ENCODE assay signal across 9 mouse cellular contexts in the genomic region with DNA sequence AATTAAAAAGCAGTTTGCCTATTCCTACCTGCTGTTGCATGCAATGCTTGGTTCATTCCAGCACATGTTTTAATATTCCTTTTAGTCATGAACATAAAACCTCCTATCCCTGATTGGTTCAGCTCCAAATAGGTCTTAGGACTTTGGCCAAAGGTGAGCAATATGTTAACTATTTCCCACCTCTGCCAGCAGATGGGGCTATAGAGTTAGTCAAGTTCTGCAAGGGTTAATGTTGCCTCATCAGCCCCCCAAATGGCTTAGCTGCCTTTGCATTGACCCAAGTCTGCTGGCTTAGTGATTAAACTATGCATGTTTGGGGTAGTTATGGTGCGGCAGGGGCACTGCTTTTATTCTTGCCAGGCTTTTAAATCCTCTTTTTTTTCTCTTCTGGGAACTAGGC.
DNase-seq lines count a peak whose midpoint lies in the region; ATAC-seq lines count a peak whose summit lies in the region.
"Had no signal": no experiment of that assay in that cellular context is flagged by ENCODE, and none has a peak within 500 bp of the region (broad histone marks: within the 10 kb centered on the region; RNA-seq: fewer than 3 reads in every experiment).

No protein-coding gene starts in this region.

- no peak for ATAC-seq in kidney, embryonic 14.5 days (ENCODE audit: low FRiP score, low TSS enrichment)
- ATAC-seq in activated CD4-positive, CD25-positive, alpha-beta regulatory T cell, adult 4 months = no peak

- H3K27me3 ChIP-seq in kidney, embryonic 14.5 days (ENCODE audit: control insufficient read depth, insufficient read depth, low read length) = no peaks in the 10 kb centered on the region
- H3K27me3 ChIP-seq: embryonic facial prominence, embryonic 15.5 days had no signal

- no peaks in the 10 kb centered on the region for H3K9me3 ChIP-seq in kidney, embryonic 14.5 days (ENCODE audit: control insufficient read depth, low read length)
- H3K9me3 ChIP-seq: embryonic facial prominence, embryonic 15.5 days had no signal

- H3K36me3 ChIP-seq in kidney, embryonic 14.5 days (ENCODE audit: control insufficient read depth, insufficient read depth, low read length) = no peaks in the 10 kb centered on the region
- H3K36me3 ChIP-seq: embryonic facial prominence, embryonic 15.5 days had no signal

- no peak overlapping the region for H3K4me3 ChIP-seq in kidney, embryonic 14.5 days (ENCODE audit: low read length)
- H3K4me3 ChIP-seq: embryonic facial prominence, embryonic 15.5 days had no signal

- no peak overlapping the region for H3K9ac ChIP-seq in kidney, embryonic 14.5 days (ENCODE audit: low read depth, low read length)
- H3K9ac ChIP-seq: embryonic facial prominence, embryonic 15.5 days had no signal

- peak; percentile 4 for DNase-seq in kidney, adult 18-20 months
- peak; percentile 17 for DNase-seq in Muller cell, postnatal 12 days (ENCODE audit: inconsistent ontology term)
- peak; percentile 67 for DNase-seq in embryo, embryonic 11 days
- DNase-seq in lung, postnatal 36 days = peak; percentile 30
- DNase-seq in T-cell, adult 2 months (ENCODE audit: low spot score) = no peak
- no peak for DNase-seq in gastrocnemius, postnatal 25 days

- H3K4me1 ChIP-seq in kidney, embryonic 14.5 days (ENCODE audit: control insufficient read depth, insufficient read depth, low read length) = no peaks in the 10 kb centered on the region

- no peak overlapping the region for H3K27ac ChIP-seq in kidney, embryonic 14.5 days (ENCODE audit: low read depth, low read length)
- H3K27ac ChIP-seq: embryonic facial prominence, embryonic 15.5 days had no signal

- H3K4me2 ChIP-seq in kidney, embryonic 14.5 days (replicated peaks; ENCODE audit: low read depth, low read length) = no peak overlapping the region
- H3K4me2 ChIP-seq: embryonic facial prominence, embryonic 15.5 days had no signal

- 37% methylated on average over 1 of the region's 1 CpGs for WGBS in kidney, embryonic 14.5 days

Comparison
In these comparisons a context has a peak if more than half of its experiments do, and no peak if none do; other contexts are left out.
1. DNase-seq: peak in kidney, adult 18-20 months (single experiment), Muller cell, postnatal 12 days (single experiment), embryo, embryonic 11 days (single experiment) and lung, postnatal 36 days (single experiment); none in T-cell, adult 2 months (single experiment) and gastrocnemius, postnatal 25 days (single experiment).